27 mouse cellular contexts compared by ENCODE assay signal in the genomic region with DNA sequence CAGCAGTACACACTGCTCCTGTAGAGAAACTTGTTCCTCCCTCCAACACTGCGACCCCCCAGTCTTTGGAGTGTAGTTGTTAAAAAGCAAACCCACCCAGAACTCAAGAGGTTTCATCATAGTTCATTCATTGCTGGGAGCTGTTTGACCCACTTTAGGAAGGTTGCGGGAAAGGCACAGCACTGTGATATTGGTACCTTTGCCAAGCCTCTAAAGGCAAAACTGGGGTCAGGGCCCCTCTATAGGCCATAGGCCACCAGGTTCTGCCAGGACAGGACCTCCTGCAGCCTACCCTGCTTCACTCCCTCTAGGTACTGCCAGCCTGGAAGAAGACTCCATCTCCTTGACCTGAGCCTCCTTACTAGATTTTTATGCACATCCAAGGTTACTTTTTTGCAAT. TPM values are rescaled to one million over a fixed set of nuclear protein-coding genes. Genes with fewer than 3 reads are reported as not detected.
DNase-seq lines count a peak whose midpoint lies in the region; ATAC-seq lines count a peak whose summit lies in the region.
"Had no signal": no experiment of that assay in that cellular context is flagged by ENCODE, and none has a peak within 500 bp of the region (broad histone marks: within the 10 kb centered on the region; RNA-seq: fewer than 3 reads in every experiment).

No protein-coding gene starts in this region.

- no peaks in the 10 kb centered on the region for H3K9me3 ChIP-seq in intestine, embryonic 14.5 days (ENCODE audit: control insufficient read depth, low read length)
- H3K9me3 ChIP-seq in intestine, embryonic 15.5 days, result no peaks in the 10 kb centered on the region
- H3K9me3 ChIP-seq in midbrain, embryonic 11.5 days (ENCODE audit: control insufficient read depth, low read length), result no peaks in the 10 kb centered on the region
- H3K9me3 ChIP-seq in neural tube, embryonic 11.5 days (ENCODE audit: control insufficient read depth, low read length), result no peaks in the 10 kb centered on the region
- H3K9me3 ChIP-seq: forebrain, embryonic 13.5 days; liver, embryonic 12.5 days had no signal

- peaks cover 100% of the 10 kb centered on the region for H3K27me3 ChIP-seq in intestine, embryonic 14.5 days (replicated peaks; ENCODE audit: control insufficient read depth, insufficient read depth, low read length)
- H3K27me3 ChIP-seq in intestine, embryonic 15.5 days (replicated peaks), result peaks cover 95% of the 10 kb centered on the region
- H3K27me3 ChIP-seq in midbrain, embryonic 11.5 days (ENCODE audit: control insufficient read depth, insufficient read depth, low read length), result peaks cover 98% of the 10 kb centered on the region
- peaks cover 100% of the 10 kb centered on the region for H3K27me3 ChIP-seq in neural tube, embryonic 11.5 days (ENCODE audit: control insufficient read depth, insufficient read depth, low read length)

- no peak for ATAC-seq in intestine, embryonic 14.5 days (replicated peaks; ENCODE audit: low FRiP score, low TSS enrichment, low read depth)
- ATAC-seq in intestine, embryonic 15.5 days, result no peak
- ATAC-seq in midbrain, embryonic 11.5 days (ENCODE audit: low FRiP score), result no peak
- no peak for ATAC-seq in neural tube, embryonic 11.5 days (ENCODE audit: insufficient read depth, low FRiP score, low TSS enrichment)
- ATAC-seq: forebrain, embryonic 13.5 days; inflammation-experienced regulatory T-cells, adult 6 months; liver, embryonic 12.5 days had no signal

- no peak overlapping the region for H3K4me3 ChIP-seq in intestine, embryonic 14.5 days (ENCODE audit: low read depth, low read length)
- no peak overlapping the region for H3K4me3 ChIP-seq in intestine, embryonic 15.5 days (replicated peaks)
- 0 out of 2 replicates have a peak overlapping the region, but pooled peaks have one; percentile 3 for H3K4me3 ChIP-seq in midbrain, embryonic 11.5 days (ENCODE audit: low read depth, low read length)
- no peak overlapping the region for H3K4me3 ChIP-seq in neural tube, embryonic 11.5 days (ENCODE audit: low read depth, low read length)
- H3K4me3 ChIP-seq: forebrain, embryonic 13.5 days; left cerebral cortex, adult 2 months; liver, embryonic 12.5 days had no signal

- no peak overlapping the region for H3K4me2 ChIP-seq in intestine, embryonic 14.5 days (ENCODE audit: low read length)
- no peak overlapping the region for H3K4me2 ChIP-seq in intestine, embryonic 15.5 days (replicated peaks)
- no peak overlapping the region for H3K4me2 ChIP-seq in midbrain, embryonic 11.5 days
- H3K4me2 ChIP-seq in neural tube, embryonic 11.5 days (ENCODE audit: low read depth), result no peak overlapping the region
- H3K4me2 ChIP-seq: forebrain, embryonic 13.5 days; liver, embryonic 12.5 days; lung, embryonic 14.5 days had no signal

- no peak overlapping the region for H3K9ac ChIP-seq in intestine, embryonic 14.5 days (ENCODE audit: low read length)
- H3K9ac ChIP-seq in intestine, embryonic 15.5 days, result no peak overlapping the region
- H3K9ac ChIP-seq in midbrain, embryonic 11.5 days (ENCODE audit: low read length), result no peak overlapping the region
- H3K9ac ChIP-seq in neural tube, embryonic 11.5 days (ENCODE audit: low read length), result no peak overlapping the region
- H3K9ac ChIP-seq: forebrain, embryonic 13.5 days; liver, embryonic 12.5 days; lung, embryonic 14.5 days had no signal

- WGBS in intestine, embryonic 14.5 days, result 11% methylated on average over 2 of the region's 2 CpGs
- 7% methylated on average over 2 of the region's 2 CpGs for WGBS in intestine, embryonic 15.5 days
- 4% methylated on average over 2 of the region's 2 CpGs for WGBS in midbrain, embryonic 11.5 days
- WGBS in neural tube, embryonic 11.5 days, result 2% methylated on average over 2 of the region's 2 CpGs

- peaks cover 6% of the 10 kb centered on the region; the same call in 1 of the 2 replicates for H3K4me1 ChIP-seq in intestine, embryonic 14.5 days (replicated peaks; ENCODE audit: control insufficient read depth, insufficient read depth, low read length)
- peaks cover 20% of the 10 kb centered on the region for H3K4me1 ChIP-seq in intestine, embryonic 15.5 days (replicated peaks)
- H3K4me1 ChIP-seq in midbrain, embryonic 11.5 days (ENCODE audit: control insufficient read depth, insufficient read depth, low read length), result peaks cover 35% of the 10 kb centered on the region
- H3K4me1 ChIP-seq in neural tube, embryonic 11.5 days (ENCODE audit: control insufficient read depth, insufficient read depth, low read length), result peaks cover 19% of the 10 kb centered on the region
- H3K4me1 ChIP-seq: liver, embryonic 12.5 days had no signal

- peak; percentile 7 for DNase-seq in embryo, embryonic 10 days (ENCODE audit: low spot score)
- DNase-seq in embryo, embryonic 10.5 days (ENCODE audit: low spot score), result no peak
- peak; percentile 60 for DNase-seq in intestine, embryonic 14.5 days (ENCODE audit: low spot score)
- peak; percentile 95 for DNase-seq in midbrain, embryonic 11.5 days (ENCODE audit: low spot score, missing footprints)
- DNase-seq in neural tube, embryonic 11.5 days (ENCODE audit: low spot score), result peak; percentile 21
- no peak for DNase-seq in urinary bladder, postnatal 4 days (ENCODE audit: low spot score in 2 of 2)
- no peak for DNase-seq in adrenal gland, postnatal 4 days (ENCODE audit: low spot score in 2 of 2)
- DNase-seq: adrenal gland, adult 8-10 months; cerebellum, adult 11 months; gastrocnemius, postnatal 25 days; kidney, adult 9 months; kidney, postnatal 36 days; left cerebral cortex, postnatal 4 days; lung, postnatal 36 days; right cerebral cortex, postnatal 14 days; spleen, adult 18-20 months; thymus, postnatal 4 days had no signal

- no peak overlapping the region for H3K27ac ChIP-seq in intestine, embryonic 14.5 days (ENCODE audit: low read depth)
- H3K27ac ChIP-seq in intestine, embryonic 15.5 days, result no peak overlapping the region
- no peak overlapping the region for H3K27ac ChIP-seq in midbrain, embryonic 11.5 days (ENCODE audit: low read depth, low read length)
- H3K27ac ChIP-seq in neural tube, embryonic 11.5 days (ENCODE audit: low read depth, low read length), result no peak overlapping the region
- H3K27ac ChIP-seq: forebrain, embryonic 13.5 days; left cerebral cortex, adult 2 months; liver, embryonic 12.5 days had no signal

- no peaks in the 10 kb centered on the region for H3K36me3 ChIP-seq in intestine, embryonic 14.5 days (ENCODE audit: control insufficient read depth, insufficient read depth, low read length)
- H3K36me3 ChIP-seq in intestine, embryonic 15.5 days, result no peaks in the 10 kb centered on the region
- no peaks in the 10 kb centered on the region for H3K36me3 ChIP-seq in midbrain, embryonic 11.5 days (ENCODE audit: control insufficient read depth, insufficient read depth, low read length)
- no peaks in the 10 kb centered on the region for H3K36me3 ChIP-seq in neural tube, embryonic 11.5 days (ENCODE audit: control insufficient read depth, insufficient read depth, low read length)
- H3K36me3 ChIP-seq: liver, embryonic 12.5 days had no signal

RNA-seq across cellular contexts. Expression of a gene that starts 2.2 kb away (rescaled TPM):
- polyA plus RNA-seq in intestine, embryonic 14.5 days (2014; fragmentation: Nextera tagmentation; extraction: Ambion mirVana), result not detected in 2 replicates
- not detected in 2 replicates for polyA plus RNA-seq in intestine, embryonic 15.5 days (2015; fragmentation: Nextera tagmentation; extraction: Ambion mirVana)
- polyA plus RNA-seq in midbrain, embryonic 11.5 days (2014; fragmentation: Nextera tagmentation; extraction: Ambion mirVana), result 12.4 and 14.0 TPM in 2 replicates
- polyA plus RNA-seq in neural tube, embryonic 11.5 days (2014; fragmentation: Nextera tagmentation; extraction: Ambion mirVana), result 4.2 and 4.8 TPM in 2 replicates
- not detected for total RNA-seq in adrenal gland, postnatal 4 days (2021)
- total RNA-seq: adrenal gland, adult 8-10 months; gastrocnemius, postnatal 25 days; heart, adult 8-10 months; left cerebral cortex, adult 2 months; left cerebral cortex, postnatal 4 days; megakaryocyte-erythroid progenitor cell, adult 5-6 weeks had no signal
- polyA plus RNA-seq: heart, postnatal 0 days; inflammation-experienced regulatory T-cells, adult 6 months; liver, embryonic 12.5 days; stomach, embryonic 14.5 days had no signal

Comparison
In these comparisons a context has a peak if more than half of its experiments do, and no peak if none do; other contexts are left out.
1. DNase-seq: peak in embryo, embryonic 10 days (single experiment), intestine, embryonic 14.5 days (single experiment), midbrain, embryonic 11.5 days (single experiment) and neural tube, embryonic 11.5 days (single experiment); none in embryo, embryonic 10.5 days (single experiment), urinary bladder, postnatal 4 days (0 of 2) and adrenal gland, postnatal 4 days (0 of 2).